Mouse (Mus musculus) myocyte (in vitro differentiated cells): ENCODE results near the gene Palm.

Source experiments
- CEBPB ChIP-seq: IDR thresholded peaks from 2 replicates; pipeline ENCODE4 v1.6.1; 2011; ENCODE audit warnings: mild to moderate bottlenecking, moderate library complexity; ENCODE audit not compliant: poor library complexity, insufficient read depth, severe bottlenecking
- MAX ChIP-seq: IDR thresholded peaks from one replicate; pipeline ENCODE4 v1.6.1; 2011; ENCODE audit warnings: low read depth, mild to moderate bottlenecking, control low read depth
- POLR2A ChIP-seq: IDR thresholded peaks from one replicate; pipeline ENCODE4 v1.6.1; 2011; ENCODE audit warnings: low read depth, mild to moderate bottlenecking, control low read depth, moderate library complexity; ENCODE audit not compliant: insufficient read length
- POLR2AphosphoS2 ChIP-seq: IDR thresholded peaks from one replicate; pipeline ENCODE4 v1.6.1; 2011; ENCODE audit warnings: low read depth, control low read depth; ENCODE audit not compliant: insufficient read length
- TCF12 ChIP-seq: IDR thresholded peaks from one replicate; pipeline ENCODE4 v1.6.1; 2011; ENCODE audit warnings: mild to moderate bottlenecking, control low read depth; ENCODE audit not compliant: poor library complexity, insufficient read depth, severe bottlenecking

DNA sequence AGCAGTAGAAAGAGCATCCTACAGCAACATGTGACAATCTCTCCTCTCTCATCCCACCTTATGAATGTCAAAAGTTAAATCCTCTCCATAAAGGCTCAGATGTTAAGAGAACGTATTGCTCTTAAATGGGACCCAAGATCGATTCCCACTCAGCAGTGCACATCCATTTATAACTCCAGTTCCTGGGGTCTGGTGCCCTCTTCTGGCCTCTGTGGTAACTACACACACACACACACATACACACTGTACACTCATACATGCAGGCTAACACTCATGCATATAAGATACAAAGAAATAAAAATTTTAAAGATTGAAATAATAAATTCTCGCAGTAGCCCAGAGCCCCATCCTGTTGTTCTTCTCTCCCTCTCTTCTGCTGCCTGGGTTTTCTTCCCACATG, 43.5 kb downstream of the Palm start:
- TF ChIP-seq POLR2A = no peak
- TF ChIP-seq POLR2AphosphoS2 = no peak
- no peak for TF ChIP-seq MAX
- no peak for TF ChIP-seq CEBPB
- no peak for TF ChIP-seq TCF12
